Mouse (Mus musculus) left cerebral cortex, adult 11 months (tissue): ENCODE results near the gene Pou2f1.

ENCODE experiments used
- DNase-seq: peaks from one replicate; pipeline ENCODE4 v3.0.0; 2022; ENCODE audit warnings: low spot score

The Pou2f1 gene

DNA sequence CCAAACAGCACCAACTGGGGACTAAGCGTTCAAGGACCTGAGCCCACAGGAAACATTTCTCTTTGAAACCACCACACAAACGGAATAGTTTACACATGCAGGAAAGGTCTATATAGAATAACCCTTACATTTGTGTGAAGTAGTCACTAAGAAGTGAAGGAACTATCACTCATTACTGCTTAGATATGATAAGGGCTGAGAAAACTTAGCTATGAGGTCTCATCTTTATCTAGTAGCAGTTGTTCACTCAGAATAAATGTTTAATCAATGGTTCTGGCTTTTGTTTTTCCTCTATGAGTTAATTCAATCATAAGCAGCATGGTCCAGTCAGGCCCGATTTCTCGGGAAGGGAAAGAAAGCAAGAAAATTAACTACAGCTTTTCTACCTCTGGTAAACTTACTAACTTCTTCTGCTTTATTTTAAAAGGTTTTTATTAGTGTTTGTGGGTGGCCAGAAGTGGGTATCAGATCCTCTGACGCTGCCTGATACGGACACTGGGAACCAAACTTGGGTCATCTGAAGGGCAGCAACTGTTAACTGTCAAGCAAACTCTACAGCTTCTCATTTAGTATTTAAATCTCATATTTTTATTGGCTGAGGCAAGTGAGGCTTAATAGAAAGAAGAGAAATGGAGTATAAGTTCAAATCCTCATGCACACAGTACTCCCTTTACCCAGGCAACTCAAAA lies 40.7 kb downstream of the Pou2f1 start:
- no peak for DNase-seq

DNA sequence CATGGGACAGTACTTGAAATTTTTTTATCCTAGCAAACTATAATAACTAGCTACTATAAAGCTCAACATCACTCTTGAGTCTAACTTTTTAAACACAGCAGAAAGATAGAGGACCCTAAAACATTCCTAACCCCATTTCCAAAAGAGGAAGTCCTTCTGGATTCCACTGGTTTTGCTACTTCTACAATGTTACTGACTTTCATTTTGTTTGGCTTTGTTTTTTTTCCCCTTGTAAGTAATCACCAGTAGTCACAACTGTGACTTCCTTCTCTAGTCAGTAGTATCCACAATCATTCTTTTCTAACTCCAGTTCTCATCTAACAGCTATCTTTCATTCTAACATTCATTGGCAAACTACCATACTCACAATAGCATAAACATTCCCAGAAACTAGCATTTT lies 44.3 kb downstream of the Pou2f1 start:
- DNase-seq, result no peak

DNA sequence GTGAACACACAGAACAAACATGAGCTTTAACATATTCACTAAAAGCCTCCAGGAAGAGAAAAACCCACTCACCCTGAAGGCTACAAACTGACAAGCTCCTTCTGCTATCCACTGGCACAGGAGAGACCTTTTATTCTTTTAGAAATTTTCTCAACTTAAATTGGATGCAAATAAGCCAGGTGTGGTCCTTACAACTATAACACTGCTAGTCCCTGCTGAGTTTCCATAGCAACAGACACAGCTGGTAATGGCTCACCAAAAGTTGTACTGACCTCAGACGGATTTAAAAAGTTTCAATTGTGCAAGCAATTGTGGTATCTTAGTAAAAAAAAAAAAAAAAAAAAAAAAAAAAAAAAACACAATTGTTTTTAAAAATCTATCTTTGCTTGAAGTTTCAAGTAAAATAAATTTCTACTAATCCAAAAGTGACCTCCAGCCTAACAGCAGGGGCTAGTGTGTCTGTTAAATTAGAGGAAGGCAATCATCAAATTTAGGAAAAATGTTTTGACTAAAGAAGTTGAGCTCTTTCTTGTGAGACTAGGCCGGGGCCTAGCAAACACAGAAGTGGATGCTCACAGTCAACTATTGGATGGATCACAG lies 54.2 kb downstream of the Pou2f1 start:
- no peak for DNase-seq

DNA sequence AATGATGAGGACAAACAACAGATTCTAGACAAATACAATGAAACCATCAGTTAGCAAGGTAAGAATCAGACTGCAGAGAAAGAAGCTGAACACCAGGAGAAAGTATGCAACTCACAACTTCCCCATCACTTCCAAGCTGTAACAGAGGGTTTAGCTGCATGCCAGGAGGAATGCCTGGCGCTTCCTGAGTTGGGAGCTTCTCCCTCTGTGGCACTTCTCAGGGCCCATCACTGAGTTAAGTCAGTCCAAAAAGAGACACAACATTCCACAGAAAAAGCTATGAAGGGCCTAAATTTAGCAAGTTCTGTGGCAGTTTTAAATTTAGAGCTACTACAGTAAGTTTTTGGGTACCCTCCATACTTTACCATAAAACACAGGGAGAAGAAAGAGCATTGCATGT lies 59.2 kb downstream of the Pou2f1 start:
- no peak for DNase-seq

DNA sequence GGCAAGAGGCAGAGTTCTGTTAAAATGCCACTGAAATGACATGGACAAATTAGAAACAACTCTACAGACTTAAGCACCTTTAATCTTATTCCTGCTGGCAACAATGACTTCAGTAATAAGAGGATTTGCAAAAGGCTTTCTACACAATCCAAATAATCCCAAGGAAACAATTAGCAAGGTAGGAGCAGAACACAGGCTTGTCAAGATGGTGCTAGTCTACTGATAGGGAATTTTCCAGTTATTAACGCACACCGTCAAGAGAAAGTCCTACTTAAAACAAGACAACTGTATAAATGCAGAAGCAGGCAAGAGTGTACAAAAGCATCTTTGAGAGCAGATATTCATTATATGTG lies 67.0 kb downstream of the Pou2f1 start:
- DNase-seq, result no peak

DNA sequence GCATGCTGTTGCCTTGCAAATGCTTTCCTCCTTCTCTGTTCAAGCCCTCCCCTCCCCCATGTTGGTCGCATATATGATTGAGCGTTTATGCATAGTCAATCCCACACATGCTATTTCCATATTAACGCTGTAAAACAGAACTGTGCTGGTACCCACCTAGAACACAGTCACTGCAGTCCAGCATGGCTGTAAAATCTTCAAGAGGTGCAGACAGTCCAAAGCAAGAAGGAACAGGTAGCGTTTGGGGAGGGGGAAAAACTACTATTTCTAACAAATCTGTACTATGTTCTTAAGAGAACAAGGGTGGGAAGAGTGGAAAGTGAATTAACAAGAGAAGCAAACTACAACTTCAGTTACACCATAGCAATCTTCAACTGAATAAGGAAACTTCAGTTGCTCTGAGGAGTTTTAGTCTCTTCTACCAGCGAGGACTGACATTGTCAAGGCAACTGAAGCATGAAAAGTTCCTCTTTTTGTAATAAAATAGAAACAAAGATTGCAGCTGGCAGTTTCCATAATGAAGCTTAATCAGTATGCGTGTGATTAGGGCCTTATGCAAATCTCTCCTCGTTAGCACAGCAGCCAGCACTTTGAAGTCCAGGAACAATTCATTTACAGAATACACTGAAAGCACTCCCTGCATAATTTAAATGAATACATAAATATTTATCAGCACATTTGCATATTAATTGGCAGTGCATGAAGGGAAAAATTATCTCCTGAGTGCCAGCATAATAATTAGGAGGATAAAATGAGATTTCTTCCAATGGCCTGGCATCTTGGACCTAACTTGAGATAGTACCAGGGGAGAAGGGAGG lies 67.6 kb downstream of the Pou2f1 start:
- peak; percentile 48 for DNase-seq

DNA sequence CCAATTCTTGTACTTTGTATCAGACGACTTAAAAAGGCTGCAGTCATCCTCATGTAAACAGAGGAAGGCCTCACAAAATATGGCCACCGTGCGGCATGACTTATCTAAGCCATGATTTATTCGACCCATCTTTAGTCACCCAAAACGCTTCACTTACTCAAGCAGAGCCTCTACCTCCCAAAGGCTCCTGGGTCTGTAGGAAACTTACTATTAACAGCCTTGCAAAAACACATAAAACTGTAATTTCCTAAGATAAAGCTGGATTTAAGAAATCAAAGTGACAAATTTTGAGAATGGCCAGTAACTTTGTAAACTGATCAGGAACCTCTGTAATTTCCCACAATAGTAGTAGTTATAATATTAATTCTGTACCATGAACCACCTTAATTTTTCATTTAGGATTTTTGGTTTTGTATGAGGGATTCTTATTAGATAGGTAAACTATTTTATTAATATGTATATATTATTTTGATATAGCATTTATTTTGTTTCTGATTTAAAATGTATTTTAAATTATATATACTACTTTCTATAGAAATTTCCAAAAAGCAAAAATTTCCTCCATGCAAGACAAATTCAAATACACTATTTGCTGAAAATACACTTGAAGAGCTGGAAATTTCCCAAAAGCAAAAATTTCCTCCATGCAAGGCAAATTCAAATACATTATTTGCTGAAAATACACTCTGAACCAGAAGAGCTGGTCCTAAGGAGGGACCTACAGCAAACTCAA lies 68.4 kb downstream of the Pou2f1 start:
- DNase-seq, result no peak

DNA sequence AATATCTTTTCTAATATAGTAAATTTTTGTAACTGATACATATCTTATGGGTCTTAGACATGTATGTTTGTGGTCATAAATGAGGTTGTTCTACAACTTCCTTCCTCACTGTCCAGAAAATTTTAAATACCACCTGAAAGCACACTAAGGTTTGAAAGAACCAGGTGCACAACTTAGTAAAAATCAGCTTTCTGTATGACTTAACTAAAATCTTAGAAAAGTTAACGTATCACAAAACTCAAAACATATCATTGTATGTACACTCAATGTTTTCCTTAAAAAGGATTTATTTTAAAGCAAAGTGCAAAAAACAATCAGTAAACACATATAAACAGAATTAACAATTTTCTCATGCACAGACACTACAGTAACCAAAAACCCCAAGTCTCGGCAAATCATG lies 69.6 kb downstream of the Pou2f1 start:
- DNase-seq, result no peak

DNA sequence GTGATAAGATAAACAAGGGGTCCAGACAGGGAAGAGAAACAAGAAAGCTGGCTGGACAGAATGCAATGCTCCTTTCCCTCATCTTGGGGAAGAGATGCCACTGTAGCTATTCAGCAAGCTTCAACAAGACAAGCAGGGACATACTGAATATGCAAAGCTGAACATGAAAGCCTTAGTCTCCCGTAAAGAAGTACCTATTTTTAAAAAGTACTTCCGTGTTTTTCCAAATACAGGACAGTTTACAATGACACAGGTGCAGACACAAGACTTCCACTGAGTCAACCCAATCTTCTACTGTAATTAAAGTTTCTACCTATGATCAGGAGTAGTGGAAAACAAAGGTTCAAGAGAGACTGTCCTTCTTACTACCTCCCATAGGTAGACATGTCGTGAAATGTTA lies 72.0 kb downstream of the Pou2f1 start:
- no peak for DNase-seq

DNA sequence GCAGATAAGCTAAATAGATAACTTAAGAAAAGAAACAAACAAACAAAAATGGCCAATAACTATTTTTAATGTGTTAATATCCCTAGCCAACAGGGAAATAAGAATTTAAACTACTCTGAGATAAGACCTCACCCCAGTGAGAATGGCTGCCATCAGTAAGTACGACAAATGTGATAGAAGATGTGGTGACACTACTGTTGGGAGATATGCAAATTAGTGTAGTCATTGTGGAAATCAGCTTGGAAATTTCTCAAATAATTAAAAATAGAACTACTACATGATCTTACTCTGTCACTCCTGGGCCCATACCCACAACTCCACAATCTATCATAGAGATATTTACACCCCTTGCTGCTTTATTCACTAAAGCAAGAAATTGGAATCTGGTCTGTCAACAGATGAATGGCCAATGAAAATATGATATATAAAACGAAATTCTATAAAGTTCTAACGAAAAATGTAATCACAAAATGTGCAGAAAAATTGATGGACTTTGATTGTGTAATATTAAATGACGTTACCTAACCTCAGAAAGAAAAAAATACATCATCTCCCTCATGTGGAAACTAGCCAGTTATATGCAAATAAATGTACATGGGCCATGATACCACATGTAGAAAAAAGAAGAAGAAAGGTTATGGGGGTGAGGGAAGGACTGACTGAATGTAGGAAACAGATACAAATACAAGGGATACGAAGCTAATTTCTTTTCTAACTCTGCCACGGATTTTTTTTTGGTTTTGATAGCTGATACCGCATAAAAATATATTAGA lies 74.8 kb downstream of the Pou2f1 start:
- no peak for DNase-seq

DNA sequence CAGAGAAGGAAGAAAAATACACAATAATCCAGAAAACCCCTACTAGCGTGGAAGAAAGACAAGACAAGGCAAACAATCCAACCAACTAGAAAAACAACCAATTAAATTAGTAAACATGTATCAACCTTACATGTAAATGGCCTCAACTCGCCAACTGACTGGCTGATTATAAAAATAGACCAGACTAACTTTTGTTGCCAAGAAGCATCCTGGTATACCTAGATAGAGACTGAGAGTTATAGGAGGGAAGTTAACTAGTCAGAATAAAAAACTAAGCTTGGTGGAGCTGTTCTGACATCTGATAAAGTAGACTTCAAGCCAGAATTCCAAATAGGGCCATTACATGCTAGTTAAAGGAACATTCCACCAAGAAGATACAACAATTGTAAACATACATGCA lies 77.3 kb downstream of the Pou2f1 start:
- no peak for DNase-seq

DNA sequence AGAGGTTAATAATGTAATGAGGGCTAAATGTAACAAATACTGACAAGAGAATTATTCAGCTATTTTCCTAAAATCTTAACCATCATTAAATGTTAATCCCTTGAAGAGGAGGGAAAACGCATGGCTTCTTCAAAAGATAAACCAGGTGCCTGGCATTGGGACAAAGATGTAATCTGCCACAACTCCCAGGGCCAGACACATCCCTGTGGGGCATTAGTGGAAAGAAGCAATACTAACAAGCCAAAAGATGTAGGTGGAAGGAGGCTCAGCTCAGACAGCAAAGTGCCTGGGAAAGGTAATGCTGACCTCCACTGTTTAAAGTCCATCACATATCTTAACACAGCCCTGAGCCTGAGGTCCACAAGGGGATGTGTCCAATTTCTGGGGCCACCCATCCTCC lies 80.0 kb downstream of the Pou2f1 start:
- no peak for DNase-seq

DNA sequence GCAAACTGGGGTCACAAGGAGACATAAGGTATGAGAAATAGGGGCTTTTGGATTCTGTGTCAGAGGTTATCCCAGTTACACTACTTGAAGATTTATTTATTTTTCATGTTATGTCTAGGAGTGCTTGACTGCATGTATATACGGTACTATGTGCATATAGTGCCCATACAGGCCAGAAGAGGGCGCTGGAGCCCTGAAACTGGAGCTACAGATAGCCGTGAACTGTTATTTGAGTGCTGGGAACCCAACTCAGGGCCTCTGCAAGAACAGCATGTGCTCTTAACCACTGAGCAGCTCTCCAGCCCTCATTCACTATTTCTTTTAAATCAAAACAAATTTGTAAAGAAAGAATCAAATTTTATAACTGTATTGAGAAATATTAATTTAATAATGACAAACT lies 81.5 kb downstream of the Pou2f1 start:
- DNase-seq, result no peak

DNA sequence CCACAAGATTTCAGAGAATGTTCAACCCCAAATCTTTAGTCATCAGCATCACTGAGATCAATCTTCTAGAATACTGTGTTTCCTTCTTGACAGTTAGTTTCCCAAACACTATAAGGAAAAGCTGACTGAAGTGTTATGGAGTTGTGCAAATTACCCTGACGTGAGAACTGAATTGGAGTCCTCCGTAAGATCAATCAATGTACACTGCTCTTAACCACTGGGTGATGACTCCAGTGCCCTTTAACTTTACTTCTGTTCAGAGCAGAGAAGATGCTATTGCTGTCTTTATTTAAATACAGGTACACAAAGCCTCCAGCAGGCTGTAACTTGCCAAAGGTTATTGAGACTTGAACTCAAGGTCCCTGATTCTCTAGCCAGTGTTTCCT lies 88.1 kb downstream of the Pou2f1 start:
- DNase-seq, result no peak

DNA sequence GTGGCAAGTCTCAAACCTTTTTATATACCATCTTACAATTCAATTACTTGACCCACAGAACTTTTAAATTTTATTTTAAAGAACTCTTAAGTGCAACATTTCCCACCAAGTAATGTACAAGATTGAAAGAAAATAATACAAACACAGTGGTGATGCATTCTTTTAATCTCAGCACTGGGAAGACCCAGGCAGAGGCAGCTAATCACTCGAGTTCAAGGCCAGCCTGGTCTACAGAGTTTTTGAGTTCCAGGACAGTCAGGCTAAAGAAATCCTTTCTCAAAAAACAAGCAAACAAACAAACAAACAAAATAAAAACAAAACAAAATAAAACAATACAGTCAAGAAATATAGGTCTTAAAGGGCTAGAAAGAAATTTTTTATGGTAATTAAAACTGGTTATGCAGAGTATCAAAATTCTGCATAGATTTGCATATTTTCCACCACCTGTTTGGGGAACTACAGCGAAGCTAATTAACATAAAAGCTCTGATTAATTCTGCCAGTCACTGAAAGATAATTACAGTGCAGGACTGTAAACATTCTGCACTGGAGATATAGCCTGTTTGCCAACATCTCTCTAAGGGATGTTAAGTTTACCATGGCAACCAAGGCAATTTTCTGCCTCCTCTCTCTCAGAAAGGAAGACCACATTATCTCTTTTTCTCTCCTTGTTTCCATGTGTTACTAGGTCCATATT lies 88.6 kb downstream of the Pou2f1 start:
- no peak for DNase-seq

DNA sequence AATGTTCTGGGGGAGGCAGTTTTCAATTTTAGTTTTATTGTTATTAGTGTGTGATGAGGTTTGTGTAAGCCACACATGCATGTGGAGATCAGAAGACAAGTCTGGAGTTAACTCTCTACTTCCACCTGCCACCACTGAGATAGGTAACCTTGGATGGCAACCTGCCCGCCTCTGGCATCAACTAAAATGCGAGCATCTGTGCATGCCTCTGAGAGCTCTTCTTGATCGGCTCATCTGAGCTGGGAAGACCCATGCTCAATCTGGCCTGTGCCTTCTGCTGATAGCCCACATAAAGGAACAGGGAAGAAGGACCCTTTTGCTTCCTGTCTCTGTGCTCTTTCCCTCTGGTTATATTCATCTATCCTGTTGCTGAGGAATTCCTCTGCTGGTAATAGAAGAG lies 93.0 kb downstream of the Pou2f1 start:
- DNase-seq, result no peak

DNA sequence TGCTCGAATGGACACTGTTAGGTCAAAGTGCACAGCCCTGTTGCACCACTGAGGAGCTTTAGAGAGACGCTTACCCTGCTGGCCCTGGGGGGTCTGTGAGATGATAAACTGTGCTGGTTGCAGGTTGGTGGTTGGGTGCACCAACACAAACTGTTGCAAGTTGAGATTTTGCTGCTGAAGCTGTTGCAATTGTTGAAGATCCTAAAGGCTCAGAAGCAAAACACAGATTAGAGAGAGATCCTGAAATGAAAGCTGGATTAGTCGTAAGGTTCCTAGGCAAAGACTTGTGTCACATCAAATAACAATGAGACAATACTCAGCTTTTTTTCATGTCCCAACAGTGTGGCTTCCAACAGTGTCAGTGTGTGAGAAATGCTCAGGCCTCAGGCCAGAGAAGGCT lies 93.7 kb downstream of the Pou2f1 start:
- DNase-seq, result no peak

DNA sequence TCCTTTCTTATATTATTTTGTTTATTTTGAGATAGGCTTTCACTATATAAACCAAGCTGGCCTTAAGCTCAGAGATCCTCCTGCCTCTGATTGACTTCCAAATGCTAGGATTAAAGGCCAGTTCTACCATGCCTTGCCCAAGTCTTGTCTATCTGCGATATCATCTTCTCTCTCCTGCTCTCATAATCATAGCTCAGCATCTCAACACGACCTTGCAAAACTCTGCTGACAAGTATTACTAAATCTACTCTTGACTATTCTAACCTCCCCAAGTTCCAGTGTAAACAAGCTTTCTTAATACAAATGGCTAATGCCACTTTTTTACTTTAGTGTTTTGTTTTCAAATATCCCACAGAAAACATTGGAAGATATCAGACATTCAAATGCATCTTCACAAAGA lies 94.3 kb downstream of the Pou2f1 start:
- DNase-seq, result no peak

DNA sequence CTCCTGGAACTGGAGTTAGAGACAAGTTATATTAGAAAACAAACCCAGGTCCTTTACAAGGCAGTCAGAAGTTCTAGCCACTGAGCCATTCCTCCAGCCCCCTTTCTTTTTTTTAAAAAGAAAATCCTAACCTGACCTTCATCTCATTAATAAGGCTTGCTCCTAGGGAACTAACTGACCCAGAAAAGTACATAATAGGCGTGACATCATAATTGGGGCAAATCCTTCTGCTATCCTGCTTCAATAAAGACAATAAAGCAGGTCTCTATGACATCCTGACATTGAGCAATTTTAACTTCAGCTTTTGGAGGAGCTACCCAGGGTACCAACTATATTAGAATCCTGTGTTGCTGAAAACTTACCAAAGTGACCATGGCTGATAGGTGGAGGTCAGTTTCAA lies 98.9 kb downstream of the Pou2f1 start:
- no peak for DNase-seq

DNA sequence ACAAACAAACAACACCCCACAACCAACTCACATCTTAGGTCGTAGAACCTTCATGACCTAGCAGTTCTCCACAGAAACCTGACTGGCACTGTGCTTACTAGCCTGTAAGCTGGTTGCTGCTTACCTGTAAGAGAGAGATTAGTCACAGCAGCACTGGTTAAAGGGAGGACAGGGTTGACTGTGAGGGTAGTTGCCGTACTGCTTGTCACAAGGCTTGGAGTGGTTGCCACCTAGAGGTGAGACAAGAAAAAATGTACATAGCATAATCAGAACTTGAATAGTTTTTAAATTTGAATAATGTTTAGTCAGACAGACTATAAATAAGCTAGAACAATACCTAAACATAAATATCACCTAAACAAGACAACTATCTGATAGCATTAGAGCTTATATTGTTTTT lies 110.8 kb downstream of the Pou2f1 start:
- DNase-seq, result no peak

DNA sequence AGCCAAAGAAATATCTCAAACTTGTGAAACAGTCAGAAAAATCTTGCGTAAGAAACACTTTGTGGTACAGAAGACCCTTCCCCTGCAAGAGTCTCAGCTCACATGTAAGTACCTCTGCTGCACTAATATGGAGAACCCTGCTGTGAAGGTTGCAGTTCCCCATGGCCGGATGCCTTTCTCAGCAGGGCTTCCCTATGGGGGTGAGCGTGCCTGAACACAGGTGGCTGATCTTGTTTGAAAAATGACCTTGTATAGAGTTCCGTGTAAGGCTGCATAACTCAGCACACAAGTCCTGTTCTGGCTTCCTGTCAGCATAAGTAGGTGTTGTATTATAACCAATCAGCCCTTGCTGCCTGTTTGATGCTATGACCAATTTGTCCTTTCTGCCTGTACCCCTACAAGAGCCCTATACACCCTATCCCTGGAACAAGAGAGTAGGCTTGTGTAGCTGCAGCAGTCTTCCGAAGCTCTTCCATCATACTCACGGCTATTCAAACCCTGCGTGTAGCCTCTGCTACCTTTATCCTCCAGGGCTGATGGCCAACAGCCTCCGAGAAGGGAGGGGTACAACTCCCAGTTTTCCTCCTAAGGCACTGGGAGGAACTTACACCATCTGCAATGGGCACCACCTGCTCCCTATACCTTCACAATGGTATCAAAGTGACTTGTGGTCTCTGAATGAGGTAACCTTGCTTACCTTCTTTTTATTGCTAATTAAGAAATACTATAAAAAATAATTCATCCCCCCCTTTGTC lies 120.2 kb downstream of the Pou2f1 start:
- no peak for DNase-seq
